Mouse (Mus musculus): Measurements from ENCODE around the gene Tmem121. TPM values are rescaled to one million over a fixed set of nuclear protein-coding genes. Genes with fewer than 3 reads are reported as not detected.

Gene Tmem121
- polyA plus RNA-seq, 1 experiment from 2014 or later, result 5.8 TPM

DNA sequence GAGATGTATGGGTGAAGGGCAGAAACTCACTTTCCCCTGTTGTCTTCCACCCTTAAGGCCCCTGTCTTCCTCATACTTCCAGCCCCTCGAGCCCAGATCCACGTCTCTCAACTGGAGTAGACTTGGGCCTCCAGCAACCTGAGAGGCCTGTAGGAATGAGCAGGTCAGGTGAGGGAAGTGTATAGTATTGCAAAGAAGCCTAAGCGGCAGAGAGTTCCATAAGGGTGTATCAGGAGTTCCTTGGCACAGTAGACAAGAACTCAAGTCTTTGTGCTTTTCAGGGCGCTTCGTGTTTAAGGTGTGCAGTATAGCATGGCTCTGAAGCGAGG is 31.0 kb upstream of the Tmem121 start:
- H3K27ac ChIP-seq (ENCODE audit: low read length), result peak overlapping the region; percentile 96
- H3K36me3 ChIP-seq (ENCODE audit: control insufficient read depth, insufficient read depth, low read length), result peaks cover 7% of the 10 kb centered on the region
- peak overlapping the region; percentile 77 for H3K9ac ChIP-seq (ENCODE audit: low read length)
- ATAC-seq (ENCODE audit: low read depth), result no peak
- H3K4me1 ChIP-seq (replicated peaks; ENCODE audit: control insufficient read depth, insufficient read depth, low read length), result peaks cover 25% of the 10 kb centered on the region
- H3K9me3 ChIP-seq (ENCODE audit: control insufficient read depth, low read length), result no peaks in the 10 kb centered on the region
- H3K27me3 ChIP-seq (ENCODE audit: control insufficient read depth, insufficient read depth, low read depth, low read length), result no peaks in the 10 kb centered on the region
- 67% methylated on average over 6 of the region's 6 CpGs for WGBS
- peak overlapping the region; percentile 87 for H3K4me2 ChIP-seq (ENCODE audit: low read depth, low read length)
- peak overlapping the region; percentile 55 for H3K4me3 ChIP-seq (ENCODE audit: low read length)

DNA sequence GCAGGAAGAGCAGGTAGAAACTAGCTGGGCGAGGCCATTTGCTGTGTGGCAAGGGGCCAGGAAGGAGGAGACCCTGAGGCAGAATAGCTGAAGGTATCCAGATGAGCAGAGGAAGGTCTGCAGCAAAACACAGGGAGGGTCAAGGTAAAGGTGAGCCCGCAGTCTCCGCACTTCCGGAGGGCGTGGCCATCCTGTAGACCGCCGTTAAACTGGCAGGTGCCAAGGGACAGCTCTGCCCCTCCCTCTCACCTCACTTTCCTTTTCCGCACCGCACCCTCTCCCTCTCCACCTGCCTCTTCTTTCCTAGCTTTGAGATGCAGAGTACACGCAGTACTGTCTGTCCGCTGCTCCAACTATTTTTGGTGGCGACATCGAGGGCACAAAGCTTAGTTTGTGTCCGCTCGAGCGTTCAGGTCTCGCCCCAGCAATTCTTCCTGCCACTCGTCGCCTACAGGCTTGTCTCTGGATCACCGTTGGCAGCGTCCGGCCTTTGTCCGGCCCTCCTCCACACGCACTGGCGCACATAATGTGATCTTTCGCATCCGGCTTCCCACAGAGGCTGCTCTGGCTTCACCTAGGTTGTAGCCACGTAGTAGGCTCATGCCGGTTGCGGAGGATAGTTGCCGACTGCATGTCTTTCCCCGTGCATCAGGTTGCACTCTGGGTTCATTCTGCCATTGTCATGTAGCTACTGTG is 30.5 kb upstream of the Tmem121 start:
- peak overlapping the region; percentile 55 for H3K4me3 ChIP-seq (ENCODE audit: low read length)
- H3K27ac ChIP-seq (ENCODE audit: low read length), result peak overlapping the region; percentile 96
- no peaks in the 10 kb centered on the region for H3K9me3 ChIP-seq (ENCODE audit: control insufficient read depth, low read length)
- H3K9ac ChIP-seq (ENCODE audit: low read length), result peak overlapping the region; percentile 77
- H3K4me1 ChIP-seq (replicated peaks; ENCODE audit: control insufficient read depth, insufficient read depth, low read length), result peaks cover 25% of the 10 kb centered on the region
- 3% methylated on average over 32 of the region's 32 CpGs for WGBS
- H3K4me2 ChIP-seq (ENCODE audit: low read depth, low read length), result peak overlapping the region; percentile 87
- peak; percentile 4; the same call in 1 of the 2 replicates for ATAC-seq (ENCODE audit: low read depth)
- H3K36me3 ChIP-seq (ENCODE audit: control insufficient read depth, insufficient read depth, low read length), result peaks cover 7% of the 10 kb centered on the region
- H3K27me3 ChIP-seq (ENCODE audit: control insufficient read depth, insufficient read depth, low read depth, low read length), result no peaks in the 10 kb centered on the region

DNA sequence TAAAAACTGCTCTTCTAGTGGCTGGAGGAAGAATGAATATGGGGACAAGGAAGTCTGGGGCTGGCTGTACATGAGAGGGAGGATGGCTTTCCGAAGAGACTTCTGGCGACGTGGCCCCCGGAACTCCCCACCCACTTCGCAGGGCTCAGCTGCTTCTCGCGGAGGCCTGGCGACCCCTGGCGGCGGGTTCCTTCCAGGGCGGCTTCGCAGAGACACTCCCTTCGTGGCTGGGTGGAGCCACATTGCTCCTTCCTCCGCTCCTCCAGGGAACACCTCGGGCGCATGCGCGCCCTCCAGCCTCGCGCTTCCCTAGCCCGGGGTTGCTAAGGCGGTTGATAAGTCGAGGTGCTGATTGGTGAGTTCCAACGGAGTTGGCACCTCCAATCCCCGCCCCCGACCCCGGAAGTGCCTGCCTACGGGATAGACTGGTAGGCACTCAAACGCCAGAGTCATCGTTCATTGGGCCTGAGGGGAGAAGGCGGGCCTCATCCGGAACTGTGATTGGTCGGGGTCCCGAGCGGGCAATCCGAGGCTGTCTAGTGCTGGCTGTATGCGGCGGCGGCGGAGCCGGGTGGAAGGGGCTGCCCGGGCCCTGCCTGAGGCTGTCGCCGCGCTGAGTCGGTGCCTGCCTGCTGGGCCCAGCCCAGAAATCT is 29.7 kb upstream of the Tmem121 start, which contains the start of gene Tedc1:
TSS of gene Tedc1 (plus strand) at position 535 of the 653 bp plus-strand sequence.
- Histone ChIP-seq H3K9me3 (ENCODE audit: control insufficient read depth, low read length) (no peaks in the 10 kb centered on the region), H3K27me3 (ENCODE audit: control insufficient read depth, insufficient read depth, low read depth, low read length) (no peaks in the 10 kb centered on the region), H3K36me3 (ENCODE audit: control insufficient read depth, insufficient read depth, low read length) (peaks cover 7% of the 10 kb centered on the region), H3K9ac (ENCODE audit: low read length) (peak within 1 kb of the TSS; percentile 77), H3K4me1 (replicated peaks; ENCODE audit: control insufficient read depth, insufficient read depth, low read length) (peaks cover 25% of the 10 kb centered on the region), H3K4me2 (ENCODE audit: low read depth, low read length) (peak within 1 kb of the TSS; percentile 88), H3K4me3 (ENCODE audit: low read length) (peak within 1 kb of the TSS; percentile 84), H3K27ac (ENCODE audit: low read length) (peak within 1 kb of the TSS; percentile 96)
- WGBS, result under 1% methylated on average over 46 of the region's 46 CpGs
- peak; percentile 95 for ATAC-seq (ENCODE audit: low read depth)

DNA sequence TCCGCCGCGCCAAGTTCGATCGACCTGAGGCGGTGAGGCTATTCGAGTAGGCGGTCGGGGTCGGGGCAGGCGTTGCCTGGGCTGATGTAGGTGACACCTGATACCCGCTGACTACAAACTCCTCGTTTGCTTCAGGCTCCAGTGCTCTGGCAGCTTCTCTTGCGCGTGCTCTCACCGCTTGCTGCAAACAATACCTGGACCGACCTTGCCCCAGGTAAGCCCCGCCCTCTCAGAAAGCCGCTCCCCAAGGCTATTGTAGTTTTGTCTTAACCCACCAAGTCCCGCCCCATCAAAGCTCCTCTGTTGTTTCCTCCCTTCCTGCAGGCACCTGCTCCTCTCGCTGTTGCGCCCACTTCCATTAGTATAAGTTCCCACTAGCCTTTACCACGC is 29.2 kb upstream of the Tmem121 start:
- H3K27ac ChIP-seq (ENCODE audit: low read length), result peak overlapping the region; percentile 87
- peaks cover 7% of the 10 kb centered on the region for H3K36me3 ChIP-seq (ENCODE audit: control insufficient read depth, insufficient read depth, low read length)
- H3K4me2 ChIP-seq (ENCODE audit: low read depth, low read length), result peak overlapping the region; percentile 88
- ATAC-seq (ENCODE audit: low read depth), result no peak
- H3K4me3 ChIP-seq (ENCODE audit: low read length), result peak overlapping the region; percentile 84
- H3K9me3 ChIP-seq (ENCODE audit: control insufficient read depth, low read length), result no peaks in the 10 kb centered on the region
- WGBS, result under 1% methylated on average over 23 of the region's 23 CpGs
- H3K4me1 ChIP-seq (replicated peaks; ENCODE audit: control insufficient read depth, insufficient read depth, low read length), result peaks cover 20% of the 10 kb centered on the region
- H3K27me3 ChIP-seq (ENCODE audit: control insufficient read depth, insufficient read depth, low read depth, low read length), result no peaks in the 10 kb centered on the region
- peak overlapping the region; percentile 75 for H3K9ac ChIP-seq (ENCODE audit: low read length)

DNA sequence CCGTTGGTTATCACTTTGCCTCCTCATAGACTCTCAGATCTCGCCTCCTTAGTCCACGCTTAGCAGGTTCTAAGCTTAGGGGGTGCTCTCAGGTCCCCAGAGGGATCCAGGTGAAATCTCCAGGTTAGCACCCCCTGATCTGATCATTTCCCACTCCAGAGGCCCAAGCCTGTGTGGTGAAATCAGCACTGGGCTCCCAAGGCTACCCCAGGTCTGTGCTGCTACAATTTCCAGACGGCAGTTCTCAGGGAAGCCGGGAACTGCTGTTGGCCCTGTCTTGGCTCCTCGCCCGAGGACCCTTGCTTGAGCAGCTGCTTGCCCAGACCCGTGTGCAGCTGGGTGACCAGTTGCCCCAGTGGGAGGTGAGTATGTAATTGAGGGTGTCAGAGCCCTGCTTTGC is 28.7 kb upstream of the Tmem121 start:
- WGBS, result 19% methylated on average over 8 of the region's 8 CpGs
- H3K36me3 ChIP-seq (ENCODE audit: control insufficient read depth, insufficient read depth, low read length), result peaks cover 7% of the 10 kb centered on the region
- peaks cover 20% of the 10 kb centered on the region for H3K4me1 ChIP-seq (replicated peaks; ENCODE audit: control insufficient read depth, insufficient read depth, low read length)
- H3K4me3 ChIP-seq (ENCODE audit: low read length), result peak overlapping the region; percentile 84
- peak overlapping the region; percentile 88 for H3K4me2 ChIP-seq (ENCODE audit: low read depth, low read length)
- H3K27me3 ChIP-seq (ENCODE audit: control insufficient read depth, insufficient read depth, low read depth, low read length), result no peaks in the 10 kb centered on the region
- no peak for ATAC-seq (ENCODE audit: low read depth)
- H3K9me3 ChIP-seq (ENCODE audit: control insufficient read depth, low read length), result no peaks in the 10 kb centered on the region
- H3K9ac ChIP-seq (ENCODE audit: low read length), result peak overlapping the region; percentile 75
- peak overlapping the region; percentile 87 for H3K27ac ChIP-seq (ENCODE audit: low read length)

DNA sequence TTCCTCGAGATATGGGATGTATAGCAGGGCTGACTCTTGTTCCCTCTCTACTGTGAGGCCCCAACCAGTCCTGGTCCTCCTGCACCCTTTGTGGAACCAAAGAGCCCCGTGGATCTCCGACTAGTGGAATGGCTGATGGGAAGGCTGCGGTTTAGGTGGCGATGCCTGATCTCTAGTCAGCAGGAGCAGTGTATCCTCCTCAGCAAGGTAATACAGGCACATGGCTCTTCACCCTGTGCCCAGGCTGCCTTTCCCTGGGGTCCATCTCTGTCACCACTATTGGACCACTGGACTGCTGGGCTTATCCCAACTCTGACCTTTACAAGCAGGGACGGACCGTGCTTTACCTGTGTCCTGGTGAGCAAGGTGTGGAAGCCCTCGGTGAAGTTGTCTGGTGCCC is 28.2 kb upstream of the Tmem121 start:
- H3K27ac ChIP-seq (ENCODE audit: low read length), result no peak overlapping the region
- H3K4me3 ChIP-seq (ENCODE audit: low read length), result peak overlapping the region; percentile 84
- no peaks in the 10 kb centered on the region for H3K9me3 ChIP-seq (ENCODE audit: control insufficient read depth, low read length)
- ATAC-seq (ENCODE audit: low read depth), result no peak
- no peaks in the 10 kb centered on the region for H3K27me3 ChIP-seq (ENCODE audit: control insufficient read depth, insufficient read depth, low read depth, low read length)
- peak overlapping the region; percentile 88 for H3K4me2 ChIP-seq (ENCODE audit: low read depth, low read length)
- H3K9ac ChIP-seq (ENCODE audit: low read length), result peak overlapping the region; percentile 75
- H3K36me3 ChIP-seq (ENCODE audit: control insufficient read depth, insufficient read depth, low read length), result peaks cover 7% of the 10 kb centered on the region
- H3K4me1 ChIP-seq (replicated peaks; ENCODE audit: control insufficient read depth, insufficient read depth, low read length), result peaks cover 20% of the 10 kb centered on the region
- 83% methylated on average over 8 of the region's 8 CpGs for WGBS

DNA sequence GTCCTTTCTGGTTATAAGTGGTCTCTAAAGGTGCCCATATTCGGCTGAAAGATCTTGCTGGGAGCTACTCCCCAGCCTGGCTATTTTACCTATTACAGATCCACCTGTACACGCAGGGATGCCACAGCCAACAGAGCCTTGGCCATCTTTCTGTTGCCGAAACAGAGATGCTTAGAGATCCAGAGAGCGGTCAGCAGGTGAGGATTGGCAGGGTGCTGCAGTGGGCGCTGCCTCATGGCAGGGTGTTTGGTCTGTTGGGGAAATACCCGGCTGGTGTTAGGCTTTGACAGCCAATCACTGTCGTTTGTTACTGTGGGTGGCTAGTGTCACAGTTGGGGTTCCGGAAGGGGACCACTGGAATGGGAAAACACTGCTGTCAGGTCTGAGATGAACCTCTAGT is 27.8 kb upstream of the Tmem121 start:
- H3K27me3 ChIP-seq (ENCODE audit: control insufficient read depth, insufficient read depth, low read depth, low read length), result no peaks in the 10 kb centered on the region
- H3K4me2 ChIP-seq (ENCODE audit: low read depth, low read length), result no peak overlapping the region
- no peak overlapping the region for H3K4me3 ChIP-seq (ENCODE audit: low read length)
- no peak overlapping the region for H3K9ac ChIP-seq (ENCODE audit: low read length)
- H3K9me3 ChIP-seq (ENCODE audit: control insufficient read depth, low read length), result no peaks in the 10 kb centered on the region
- H3K36me3 ChIP-seq (ENCODE audit: control insufficient read depth, insufficient read depth, low read length), result peaks cover 8% of the 10 kb centered on the region
- no peak for ATAC-seq (ENCODE audit: low read depth)
- WGBS, result 89% methylated on average over 8 of the region's 8 CpGs
- H3K4me1 ChIP-seq (replicated peaks; ENCODE audit: control insufficient read depth, insufficient read depth, low read length), result peaks cover 20% of the 10 kb centered on the region
- no peak overlapping the region for H3K27ac ChIP-seq (ENCODE audit: low read length)

DNA sequence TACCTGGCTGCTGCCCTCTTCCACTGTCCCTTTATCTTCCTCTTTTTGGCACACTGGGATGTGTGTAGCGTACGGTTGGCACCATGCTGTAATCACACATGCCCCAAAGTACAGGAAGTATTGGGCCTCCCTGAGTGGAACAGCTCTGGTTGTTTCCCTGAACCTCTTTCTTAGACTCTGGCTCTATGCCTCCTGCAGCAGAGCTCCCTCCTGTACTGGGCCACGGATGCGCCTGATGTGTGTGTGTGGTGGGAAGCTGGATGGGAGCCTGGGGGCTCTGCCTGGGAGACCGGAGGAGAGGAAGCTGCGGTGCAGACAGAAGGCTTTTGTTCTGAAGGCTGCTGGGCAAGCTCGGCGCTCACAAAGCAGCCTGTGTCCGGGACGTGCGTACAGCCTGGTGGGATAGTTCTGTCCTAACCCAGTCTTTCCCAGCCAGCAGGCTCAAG is 22.1 kb upstream of the Tmem121 start:
- Histone ChIP-seq H3K27ac (ENCODE audit: low read length) (no peak overlapping the region), H3K4me2 (ENCODE audit: low read depth, low read length) (no peak overlapping the region), H3K36me3 (ENCODE audit: control insufficient read depth, insufficient read depth, low read length) (peaks cover 3% of the 10 kb centered on the region), H3K4me3 (ENCODE audit: low read length) (no peak overlapping the region), H3K27me3 (ENCODE audit: control insufficient read depth, insufficient read depth, low read depth, low read length) (no peaks in the 10 kb centered on the region), H3K9ac (ENCODE audit: low read length) (no peak overlapping the region; the same call in 1 of the 2 replicates), H3K9me3 (ENCODE audit: control insufficient read depth, low read length) (no peaks in the 10 kb centered on the region), H3K4me1 (replicated peaks; ENCODE audit: control insufficient read depth, insufficient read depth, low read length) (no peaks in the 10 kb centered on the region)
- WGBS, result 80% methylated on average over 11 of the region's 11 CpGs
- peak; percentile 24; the same call in 1 of the 2 replicates for ATAC-seq (ENCODE audit: low read depth)

DNA sequence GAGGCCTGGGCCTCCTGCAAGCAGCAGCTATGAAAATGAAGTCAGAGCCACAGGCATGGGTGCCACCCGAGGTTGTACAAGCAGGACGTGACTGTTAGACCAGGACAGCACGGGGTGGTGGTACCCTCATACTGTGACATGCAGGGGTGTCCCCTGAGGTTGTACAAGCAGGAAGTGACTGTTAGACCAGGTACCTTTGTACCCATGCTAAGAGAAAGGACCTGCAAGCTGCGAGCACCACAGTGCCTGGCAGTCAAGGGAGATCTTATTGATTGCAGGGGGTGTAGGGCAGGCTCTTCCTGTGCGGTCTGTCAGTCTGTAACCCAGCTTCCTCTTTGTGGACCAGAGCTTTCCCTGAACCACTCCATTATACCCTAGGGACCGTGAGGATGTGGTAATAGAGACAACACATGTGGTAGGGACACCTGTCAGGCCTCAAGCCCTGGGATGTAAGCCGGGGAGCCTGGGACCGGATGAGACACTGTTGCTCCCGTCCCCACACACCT is 17.6 kb upstream of the Tmem121 start:
- no peak overlapping the region for H3K4me3 ChIP-seq (ENCODE audit: low read length)

More for the DNA sequence above, 17.6 kb upstream of the Tmem121 start:
- Histone ChIP-seq H3K4me1 (replicated peaks; ENCODE audit: control insufficient read depth, insufficient read depth, low read length) (no peaks in the 10 kb centered on the region), H3K4me2 (ENCODE audit: low read depth, low read length) (no peak overlapping the region), H3K27ac (ENCODE audit: low read length) (no peak overlapping the region), H3K9ac (ENCODE audit: low read length) (no peak overlapping the region), H3K27me3 (ENCODE audit: control insufficient read depth, insufficient read depth, low read depth, low read length) (no peaks in the 10 kb centered on the region), H3K36me3 (ENCODE audit: control insufficient read depth, insufficient read depth, low read length) (peaks cover 1% of the 10 kb centered on the region; the same call in 1 of the 2 replicates), H3K9me3 (ENCODE audit: control insufficient read depth, low read length) (no peaks in the 10 kb centered on the region)
- WGBS, result 70% methylated on average over 9 of the region's 9 CpGs
- no peak for ATAC-seq (ENCODE audit: low read depth)

Data from lung, embryonic 16.5 days (tissue).